Mouse (Mus musculus) lung, postnatal 0 days (tissue): ENCODE measurements around the gene Atp1b3. TPM values are rescaled to one million over a fixed set of nuclear protein-coding genes. Genes with fewer than 3 reads are reported as not detected.

Experiments
- ATAC-seq: fragments of 200-750 bp; cut with Nextera tagmentation; 2 replicates; pipeline ENCODE4 v1.8.0; 2017; ENCODE audit warnings: moderate library complexity
- DNase-seq: peaks from one replicate; pipeline ENCODE4 v3.0.0-alpha.2; 2016; ENCODE audit warnings: low spot score
- H3K27ac ChIP-seq: fragments of 300-500 bp; sonication (generic); 2 replicates; pipeline ENCODE4 v1.5.1; 2014; ENCODE audit warnings: antibody characterized with exemption, mild to moderate bottlenecking, low read length, mixed read lengths
- H3K27me3 ChIP-seq: fragments of 300-500 bp; sonication (generic); replicated peaks from 2 replicates; pipeline ENCODE4 v1.6.1; 2014; ENCODE audit warnings: low read length, mixed read lengths; ENCODE audit not compliant: insufficient read depth
- H3K36me3 ChIP-seq: fragments of 300-500 bp; sonication (generic); 2 replicates; pipeline ENCODE4 v1.6.1; 2014; ENCODE audit warnings: low read length, mixed read lengths; ENCODE audit not compliant: insufficient read depth
- H3K4me1 ChIP-seq: fragments of 300-500 bp; sonication (generic); 2 replicates; pipeline ENCODE4 v1.6.1; 2014; ENCODE audit warnings: antibody characterized with exemption, low read depth, low read length, mixed read lengths; ENCODE audit not compliant: insufficient read depth
- H3K4me2 ChIP-seq: fragments of 300-500 bp; sonication (generic); replicated peaks from 2 replicates; pipeline ENCODE4 v1.6.1; 2014; ENCODE audit warnings: low read depth, mild to moderate bottlenecking, low read length, moderate library complexity, mixed read lengths
- H3K4me3 ChIP-seq: fragments of 300-500 bp; sonication (generic); 2 replicates; pipeline ENCODE4 v1.5.1; 2014; ENCODE audit warnings: low read depth, low read length
- H3K9ac ChIP-seq: fragments of 300-500 bp; sonication (generic); replicated peaks from 2 replicates; pipeline ENCODE4 v1.6.1; 2014; ENCODE audit warnings: low read depth, mild to moderate bottlenecking
- H3K9me3 ChIP-seq: fragments of 300-500 bp; sonication (generic); 2 replicates; pipeline ENCODE4 v1.6.1; 2016; ENCODE audit warnings: low read length, mixed read lengths
- CTCF ChIP-seq: IDR thresholded peaks from 2 replicates; pipeline ENCODE4 v1.5.1; 2016; ENCODE audit warnings: antibody characterized with exemption, mild to moderate bottlenecking
- EP300 ChIP-seq: IDR thresholded peaks from 2 replicates; pipeline ENCODE4 v1.6.1; 2016; ENCODE audit warnings: antibody characterized with exemption, mild to moderate bottlenecking, control low read depth
- WGBS: fragments of 180-500 bp; shearing (Covaris S2); extraction: QIAGEN DNeasy Blood & Tissue Kit; methylation state at CpG from one replicate; pipeline ENCODE4 v1.1.7; 2014; 5-methylcytosine and 5-hydroxymethylcytosine counted together
- polyA plus RNA-seq: library from polyadenylated mRNA; unstranded; fragments of >200 nt; fragmentation: Nextera tagmentation; extraction: Ambion mirVana; gene quantifications from 2 replicates; pipeline ENCODE4 v1.2.1, GENCODE M21; 2015

The Atp1b3 gene
- polyA plus RNA-seq, 1 experiment from 2014 or later = 206 TPM

- Histone ChIP-seq H3K36me3 (peaks cover 10% of the 10 kb centered on the region; the same call in 1 of the 2 replicates), H3K4me2 (no peak overlapping the region), H3K9ac (no peak overlapping the region), H3K27me3 (no peaks in the 10 kb centered on the region), H3K4me3 (no peak overlapping the region), H3K27ac (no peak overlapping the region), H3K9me3 (no peaks in the 10 kb centered on the region), H3K4me1 (no peaks in the 10 kb centered on the region)
- no peak for DNase-seq
- 89% methylated on average over 5 of the region's 5 CpGs for WGBS
- ATAC-seq = no peak
- TF ChIP-seq CTCF (no peak), EP300 (no peak)
These were observed 33.1 kb downstream of the Atp1b3 start for GRCm38 (mm10) chr9:96331146-96331545.

GRCm38 (mm10) chr9:96328226-96328625 lies 36.0 kb downstream of the Atp1b3 start:
- DNase-seq = no peak
- Histone ChIP-seq H3K9me3 (no peaks in the 10 kb centered on the region), H3K9ac (no peak overlapping the region), H3K36me3 (no peaks in the 10 kb centered on the region), H3K4me2 (no peak overlapping the region), H3K27ac (no peak overlapping the region), H3K4me1 (no peaks in the 10 kb centered on the region), H3K27me3 (no peaks in the 10 kb centered on the region), H3K4me3 (no peak overlapping the region)
- no peak for ATAC-seq
- TF ChIP-seq CTCF (no peak), EP300 (no peak)
- 74% methylated on average over 4 of the region's 4 CpGs for WGBS

- DNase-seq (peak; percentile 25), ATAC-seq (peak; percentile 46)
- Histone ChIP-seq H3K9ac (no peak overlapping the region), H3K27me3 (no peaks in the 10 kb centered on the region), H3K9me3 (no peaks in the 10 kb centered on the region), H3K4me3 (no peak overlapping the region), H3K4me1 (no peaks in the 10 kb centered on the region), H3K36me3 (no peaks in the 10 kb centered on the region), H3K4me2 (no peak overlapping the region), H3K27ac (no peak overlapping the region)
- TF ChIP-seq CTCF (no peak), EP300 (no peak)
- WGBS = 44% methylated on average over 6 of the region's 6 CpGs
These were observed 37.7 kb downstream of the Atp1b3 start for GRCm38 (mm10) chr9:96326496-96326923.

GRCm38 (mm10) chr9:96324502-96324901 lies 39.7 kb downstream of the Atp1b3 start:
- TF ChIP-seq CTCF (no peak), EP300 (no peak)
- Histone ChIP-seq H3K27me3 (no peaks in the 10 kb centered on the region), H3K4me1 (no peaks in the 10 kb centered on the region), H3K36me3 (no peaks in the 10 kb centered on the region), H3K4me2 (no peak overlapping the region), H3K9me3 (no peaks in the 10 kb centered on the region), H3K9ac (no peak overlapping the region), H3K4me3 (no peak overlapping the region), H3K27ac (no peak overlapping the region)
- 65% methylated on average over 4 of the region's 4 CpGs for WGBS
- ATAC-seq (no peak), DNase-seq (no peak)

- Histone ChIP-seq H3K4me1 (no peaks in the 10 kb centered on the region), H3K27ac (no peak overlapping the region), H3K9ac (no peak overlapping the region), H3K9me3 (no peaks in the 10 kb centered on the region), H3K4me2 (no peak overlapping the region), H3K4me3 (no peak overlapping the region), H3K27me3 (no peaks in the 10 kb centered on the region), H3K36me3 (no peaks in the 10 kb centered on the region; the same call in 1 of the 2 replicates)
- TF ChIP-seq CTCF = no peak
- TF ChIP-seq EP300 = no peak
- DNase-seq (no peak), ATAC-seq (no peak)
- 90% methylated on average over 15 of the region's 15 CpGs for WGBS
These were observed 41.7 kb downstream of the Atp1b3 start for GRCm38 (mm10) chr9:96322411-96323152.

GRCm38 (mm10) chr9:96320551-96320980 lies 43.7 kb downstream of the Atp1b3 start:
- Histone ChIP-seq H3K4me3 (no peak overlapping the region), H3K9ac (no peak overlapping the region), H3K36me3 (no peaks in the 10 kb centered on the region; the same call in 1 of the 2 replicates), H3K27me3 (no peaks in the 10 kb centered on the region), H3K9me3 (no peaks in the 10 kb centered on the region), H3K27ac (no peak overlapping the region), H3K4me2 (no peak overlapping the region), H3K4me1 (no peaks in the 10 kb centered on the region)
- DNase-seq (peak; percentile 30), ATAC-seq (peak; percentile 75)
- 66% methylated on average over 6 of the region's 6 CpGs for WGBS
- TF ChIP-seq EP300 (no peak), CTCF (no peak)
